Mouse (Mus musculus) neural tube, embryonic 13.5 days (tissue): Measurements from ENCODE around the gene Kirrel. TPM values are rescaled to one million over a fixed set of nuclear protein-coding genes. Genes with fewer than 3 reads are reported as not detected.

Source experiments
- ATAC-seq: fragments of 200-750 bp; cut with Nextera tagmentation; 2 replicates; pipeline ENCODE4 v1.8.0; 2017; ENCODE audit warnings: low read depth, mild to moderate bottlenecking, moderate TSS enrichment, moderate library complexity
- H3K27ac ChIP-seq: fragments of 300-500 bp; sonication (generic); replicated peaks from 2 replicates; pipeline ENCODE4 v1.5.1; 2015; ENCODE audit warnings: moderate library complexity, mild to moderate bottlenecking, inconsistent platforms
- H3K27me3 ChIP-seq: fragments of 300-500 bp; sonication (generic); 2 replicates; pipeline ENCODE4 v1.6.1; 2015; ENCODE audit warnings: mild to moderate bottlenecking, inconsistent platforms
- H3K36me3 ChIP-seq: fragments of 300-500 bp; sonication (generic); 2 replicates; pipeline ENCODE4 v1.6.1; 2015; ENCODE audit warnings: mild to moderate bottlenecking, inconsistent platforms
- H3K4me1 ChIP-seq: fragments of 300-500 bp; sonication (generic); replicated peaks from 2 replicates; pipeline ENCODE4 v1.6.1; 2015; ENCODE audit warnings: inconsistent platforms
- H3K4me2 ChIP-seq: fragments of 300-500 bp; sonication (generic); 2 replicates; pipeline ENCODE4 v1.6.1; 2015; ENCODE audit warnings: inconsistent platforms, mild to moderate bottlenecking, moderate library complexity
- H3K4me3 ChIP-seq: fragments of 300-500 bp; sonication (generic); 2 replicates; pipeline ENCODE4 v1.5.1; 2015; ENCODE audit warnings: mild to moderate bottlenecking, inconsistent platforms
- H3K9ac ChIP-seq: fragments of 300-500 bp; sonication (generic); 2 replicates; pipeline ENCODE4 v1.6.1; 2015; ENCODE audit warnings: moderate library complexity, mild to moderate bottlenecking, inconsistent platforms
- H3K9me3 ChIP-seq: fragments of 300-500 bp; sonication (generic); 2 replicates; pipeline ENCODE4 v1.6.1; 2016; ENCODE audit warnings: inconsistent platforms
- WGBS: fragments of 180-500 bp; shearing (Covaris S2); methylation state at CpG from one replicate; pipeline ENCODE4 v1.1.7; 2015; 5-methylcytosine and 5-hydroxymethylcytosine counted together
- polyA plus RNA-seq: library from polyadenylated mRNA; unstranded; fragments of >200 nt; fragmentation: Nextera tagmentation; extraction: Ambion mirVana; gene quantifications from 2 replicates; pipeline ENCODE4 v1.2.1, GENCODE M21; 2015

Gene Kirrel
- polyA plus RNA-seq, result 9.8 and 10.4 TPM in 2 replicates

- ATAC-seq, result peak; percentile 89
- H3K4me1 ChIP-seq, result peaks cover 57% of the 10 kb centered on the region
Observed at GRCm38 (mm10) chr3:87174096-87174768, at the start of gene Kirrel. Gene Kirrel, minus strand, starts transcription at chr3:87174747.

GRCm38 (mm10) chr3:87223636-87224035 is 49.1 kb upstream of the Kirrel start:
- H3K36me3 ChIP-seq, result no peaks in the 10 kb centered on the region
- no peaks in the 10 kb centered on the region for H3K4me1 ChIP-seq
- H3K9ac ChIP-seq, result no peak overlapping the region
- no peak overlapping the region for H3K4me3 ChIP-seq
- H3K27me3 ChIP-seq, result no peaks in the 10 kb centered on the region
- H3K9me3 ChIP-seq, result no peaks in the 10 kb centered on the region
- ATAC-seq, result no peak
- H3K27ac ChIP-seq, result no peak overlapping the region
- H3K4me2 ChIP-seq, result no peak overlapping the region
- WGBS, result 86% methylated on average over 4 of the region's 4 CpGs

More at GRCm38 (mm10) chr3:87174096-87174768, at the start of gene Kirrel:
- Histone ChIP-seq H3K9ac (peak within 1 kb of the TSS; percentile 88), H3K4me3 (peak within 1 kb of the TSS; percentile 62), H3K27ac (peak within 1 kb of the TSS; percentile 90), H3K4me2 (peak within 1 kb of the TSS; percentile 78), H3K9me3 (no peaks in the 10 kb centered on the region), H3K36me3 (no peaks in the 10 kb centered on the region), H3K27me3 (peaks cover 5% of the 10 kb centered on the region)
- WGBS, result under 1% methylated on average over 45 of the region's 45 CpGs

GRCm38 (mm10) chr3:87222346-87222745 is 47.8 kb upstream of the Kirrel start:
- 92% methylated on average over 5 of the region's 5 CpGs for WGBS
- H3K4me1 ChIP-seq, result no peaks in the 10 kb centered on the region
- no peak overlapping the region for H3K9ac ChIP-seq
- H3K27ac ChIP-seq, result no peak overlapping the region
- H3K36me3 ChIP-seq, result no peaks in the 10 kb centered on the region
- no peaks in the 10 kb centered on the region for H3K9me3 ChIP-seq
- no peak overlapping the region for H3K4me2 ChIP-seq
- no peak overlapping the region for H3K4me3 ChIP-seq
- no peaks in the 10 kb centered on the region for H3K27me3 ChIP-seq
- ATAC-seq, result no peak

- WGBS, result 74% methylated on average over 11 of the region's 11 CpGs
- Histone ChIP-seq H3K27ac (no peak overlapping the region), H3K4me1 (no peaks in the 10 kb centered on the region), H3K9me3 (no peaks in the 10 kb centered on the region), H3K27me3 (no peaks in the 10 kb centered on the region), H3K4me3 (no peak overlapping the region), H3K4me2 (no peak overlapping the region), H3K36me3 (no peaks in the 10 kb centered on the region), H3K9ac (no peak overlapping the region)
- no peak for ATAC-seq
Observed at GRCm38 (mm10) chr3:87215176-87215575, 40.6 kb upstream of the Kirrel start.

GRCm38 (mm10) chr3:87214221-87214864 is 39.8 kb upstream of the Kirrel start:
- Histone ChIP-seq H3K4me1 (no peaks in the 10 kb centered on the region), H3K4me2 (no peak overlapping the region), H3K4me3 (no peak overlapping the region), H3K9me3 (no peaks in the 10 kb centered on the region), H3K27ac (no peak overlapping the region), H3K36me3 (no peaks in the 10 kb centered on the region), H3K27me3 (no peaks in the 10 kb centered on the region), H3K9ac (no peak overlapping the region)
- WGBS, result 91% methylated on average over 19 of the region's 19 CpGs
- ATAC-seq, result no peak

GRCm38 (mm10) chr3:87206336-87207075 is 32.0 kb upstream of the Kirrel start:
- no peak overlapping the region for H3K4me3 ChIP-seq
- no peaks in the 10 kb centered on the region for H3K4me1 ChIP-seq
- no peaks in the 10 kb centered on the region for H3K36me3 ChIP-seq
- no peaks in the 10 kb centered on the region for H3K27me3 ChIP-seq
- no peak overlapping the region for H3K27ac ChIP-seq
- H3K9me3 ChIP-seq, result no peaks in the 10 kb centered on the region
- no peak overlapping the region for H3K9ac ChIP-seq
- 88% methylated on average over 5 of the region's 5 CpGs for WGBS
- no peak overlapping the region for H3K4me2 ChIP-seq
- no peak for ATAC-seq

GRCm38 (mm10) chr3:87196637-87197036 is 22.1 kb upstream of the Kirrel start:
- no peak overlapping the region for H3K9ac ChIP-seq
- no peak overlapping the region for H3K27ac ChIP-seq
- H3K9me3 ChIP-seq, result no peaks in the 10 kb centered on the region
- ATAC-seq, result no peak
- 0 out of 2 replicates have a peak, but pooled peaks cover 11% of the 10 kb centered on the region for H3K4me1 ChIP-seq
- H3K36me3 ChIP-seq, result no peaks in the 10 kb centered on the region
- no peak overlapping the region for H3K4me3 ChIP-seq
- WGBS, result 34% methylated on average over 6 of the region's 6 CpGs
- no peaks in the 10 kb centered on the region for H3K27me3 ChIP-seq
- H3K4me2 ChIP-seq, result no peak overlapping the region

GRCm38 (mm10) chr3:87195041-87195440 is 20.5 kb upstream of the Kirrel start:
- Histone ChIP-seq H3K27ac (no peak overlapping the region), H3K36me3 (no peaks in the 10 kb centered on the region), H3K4me1 (0 out of 2 replicates have a peak, but pooled peaks cover 11% of the 10 kb centered on the region), H3K9me3 (no peaks in the 10 kb centered on the region), H3K4me3 (no peak overlapping the region), H3K9ac (no peak overlapping the region), H3K27me3 (no peaks in the 10 kb centered on the region), H3K4me2 (no peak overlapping the region)
- no peak for ATAC-seq
- WGBS, result 88% methylated on average over 4 of the region's 4 CpGs

GRCm38 (mm10) chr3:87194591-87194990 is 20.0 kb upstream of the Kirrel start:
- H3K27me3 ChIP-seq, result no peaks in the 10 kb centered on the region
- no peak overlapping the region for H3K27ac ChIP-seq
- H3K9ac ChIP-seq, result no peak overlapping the region
- H3K4me3 ChIP-seq, result no peak overlapping the region
- H3K9me3 ChIP-seq, result no peaks in the 10 kb centered on the region
- ATAC-seq, result no peak
- H3K4me1 ChIP-seq, result 0 out of 2 replicates have a peak, but pooled peaks cover 11% of the 10 kb centered on the region
- no peaks in the 10 kb centered on the region for H3K36me3 ChIP-seq
- no peak overlapping the region for H3K4me2 ChIP-seq
- WGBS, result 86% methylated on average over 2 of the region's 2 CpGs

- ATAC-seq, result no peak
Observed at GRCm38 (mm10) chr3:87193756-87194155, 19.2 kb upstream of the Kirrel start.

GRCm38 (mm10) chr3:87193352-87193751 is 18.8 kb upstream of the Kirrel start:
- Histone ChIP-seq H3K9me3 (no peaks in the 10 kb centered on the region), H3K36me3 (no peaks in the 10 kb centered on the region), H3K27me3 (no peaks in the 10 kb centered on the region), H3K4me3 (no peak overlapping the region), H3K4me2 (no peak overlapping the region), H3K9ac (no peak overlapping the region), H3K27ac (no peak overlapping the region), H3K4me1 (0 out of 2 replicates have a peak, but pooled peaks cover 11% of the 10 kb centered on the region)
- no peak; the same call in 1 of the 2 replicates for ATAC-seq
- whole genome bisulfite sequencing, result 49% methylated on average over 6 of the region's 6 CpGs

More at GRCm38 (mm10) chr3:87193756-87194155, 19.2 kb upstream of the Kirrel start:
- Histone ChIP-seq H3K9ac (no peak overlapping the region), H3K27ac (no peak overlapping the region), H3K4me1 (0 out of 2 replicates have a peak, but pooled peaks cover 11% of the 10 kb centered on the region), H3K36me3 (no peaks in the 10 kb centered on the region), H3K4me3 (no peak overlapping the region), H3K9me3 (no peaks in the 10 kb centered on the region), H3K27me3 (no peaks in the 10 kb centered on the region), H3K4me2 (no peak overlapping the region)
- WGBS, result 82% methylated on average over 1 of the region's 1 CpGs

- Histone ChIP-seq H3K4me1 (peaks cover 32% of the 10 kb centered on the region), H3K4me2 (no peak overlapping the region), H3K27me3 (peaks cover 5% of the 10 kb centered on the region), H3K9me3 (no peaks in the 10 kb centered on the region), H3K27ac (no peak overlapping the region), H3K9ac (no peak overlapping the region), H3K36me3 (no peaks in the 10 kb centered on the region), H3K4me3 (no peak overlapping the region)
- 80% methylated on average over 4 of the region's 4 CpGs for WGBS
- no peak for ATAC-seq
Observed at GRCm38 (mm10) chr3:87176687-87177086, 2.1 kb upstream of the Kirrel start.
